Mouse (Mus musculus) megakaryocyte, adult 5-6 weeks (primary cell): ENCODE data around the gene Fbxw2. TPM values are rescaled to one million over a fixed set of nuclear protein-coding genes. Genes with fewer than 3 reads are reported as not detected.
"Not testable (repeated sequence)": the region's sequence is repeated elsewhere in the genome, so short reads cannot be mapped to it uniquely, and the experiment has no call there.

ENCODE experiments used
- ATAC-seq: 2 replicates; pipeline ENCODE4 v1.8.0; 2016; ENCODE audit warnings: mild to moderate bottlenecking, inconsistent platforms; ENCODE audit not compliant: poor library complexity, severe bottlenecking
- total RNA-seq, 2 experiments: library from RNA; stranded (forward) in 1 of 2; stranded (reverse) in 1 of 2; fragments of 153-499, 151-499 nt in 1 of 2; fragments of 221-1000, 200-1000 nt in 1 of 2; gene quantifications; 2 replicates each; pipeline versions ENCODE4 v1.2.3 to v1.2.4; 2015 to 2017

Gene Fbxw2
- total RNA-seq, 2 experiments from 2014 or later: 56.0 to 66.2 TPM

DNA sequence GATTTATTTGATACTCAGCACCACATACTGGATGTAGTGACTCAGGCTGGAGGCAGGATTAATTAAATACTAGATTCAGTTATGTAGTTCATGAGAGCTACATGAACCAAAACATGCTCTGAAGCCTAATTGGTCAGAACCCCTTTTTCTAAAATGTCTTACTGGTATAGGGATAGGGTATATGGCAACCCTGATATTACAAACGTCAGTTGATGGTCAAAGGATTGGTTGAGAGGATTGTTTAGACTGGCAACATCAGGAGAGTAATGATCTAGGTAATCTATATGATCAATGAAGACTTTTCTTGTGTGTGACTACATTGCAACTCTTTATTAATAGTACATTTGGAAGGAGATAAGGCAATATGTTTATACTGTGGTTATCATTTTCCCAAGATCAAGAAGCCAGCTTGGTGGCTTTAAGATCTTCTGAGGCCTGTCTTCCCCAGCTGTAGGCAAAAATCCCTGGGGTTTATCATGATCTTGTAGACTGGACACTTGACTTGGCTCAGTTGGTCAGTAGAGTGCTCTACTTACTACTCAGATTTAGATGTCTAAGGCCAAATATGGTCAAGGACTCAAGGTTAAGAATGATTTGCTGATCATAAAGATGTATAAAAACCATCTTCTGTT lies 48.8 kb downstream of the Fbxw2 start:
- no peak for ATAC-seq

DNA sequence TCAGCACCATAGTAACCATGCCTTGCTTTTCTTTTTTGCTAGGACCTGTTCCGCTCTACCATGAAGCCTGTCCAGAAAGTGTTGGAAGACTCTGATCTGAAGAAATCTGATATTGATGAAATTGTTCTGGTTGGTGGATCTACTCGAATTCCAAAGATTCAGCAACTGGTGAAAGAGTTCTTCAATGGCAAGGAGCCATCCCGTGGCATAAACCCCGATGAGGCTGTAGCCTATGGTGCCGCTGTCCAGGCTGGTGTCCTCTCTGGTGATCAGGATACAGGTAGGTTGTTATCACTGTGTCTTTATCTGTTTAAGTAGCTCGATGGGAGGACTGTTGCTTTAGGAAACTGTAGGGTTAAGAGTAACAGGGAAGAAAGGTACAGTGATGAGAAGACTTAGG lies 51.6 kb downstream of the Fbxw2 start:
- no peak for ATAC-seq

DNA sequence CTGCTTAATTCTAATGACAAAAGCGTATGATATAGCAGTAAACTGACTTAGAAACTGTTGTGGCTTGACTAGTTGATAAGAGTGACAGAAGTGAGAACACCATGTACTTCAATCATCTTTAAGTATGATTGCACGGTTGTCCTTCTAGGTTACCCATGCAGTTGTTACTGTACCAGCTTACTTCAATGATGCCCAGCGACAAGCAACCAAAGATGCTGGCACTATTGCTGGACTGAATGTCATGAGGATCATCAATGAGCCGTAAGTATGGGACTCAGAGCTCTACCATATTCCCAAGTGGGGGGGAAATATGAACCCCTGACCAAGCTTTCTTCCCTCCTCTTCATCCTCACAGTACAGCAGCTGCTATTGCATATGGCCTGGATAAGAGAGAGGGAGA lies 52.4 kb downstream of the Fbxw2 start:
- no peak for ATAC-seq

DNA sequence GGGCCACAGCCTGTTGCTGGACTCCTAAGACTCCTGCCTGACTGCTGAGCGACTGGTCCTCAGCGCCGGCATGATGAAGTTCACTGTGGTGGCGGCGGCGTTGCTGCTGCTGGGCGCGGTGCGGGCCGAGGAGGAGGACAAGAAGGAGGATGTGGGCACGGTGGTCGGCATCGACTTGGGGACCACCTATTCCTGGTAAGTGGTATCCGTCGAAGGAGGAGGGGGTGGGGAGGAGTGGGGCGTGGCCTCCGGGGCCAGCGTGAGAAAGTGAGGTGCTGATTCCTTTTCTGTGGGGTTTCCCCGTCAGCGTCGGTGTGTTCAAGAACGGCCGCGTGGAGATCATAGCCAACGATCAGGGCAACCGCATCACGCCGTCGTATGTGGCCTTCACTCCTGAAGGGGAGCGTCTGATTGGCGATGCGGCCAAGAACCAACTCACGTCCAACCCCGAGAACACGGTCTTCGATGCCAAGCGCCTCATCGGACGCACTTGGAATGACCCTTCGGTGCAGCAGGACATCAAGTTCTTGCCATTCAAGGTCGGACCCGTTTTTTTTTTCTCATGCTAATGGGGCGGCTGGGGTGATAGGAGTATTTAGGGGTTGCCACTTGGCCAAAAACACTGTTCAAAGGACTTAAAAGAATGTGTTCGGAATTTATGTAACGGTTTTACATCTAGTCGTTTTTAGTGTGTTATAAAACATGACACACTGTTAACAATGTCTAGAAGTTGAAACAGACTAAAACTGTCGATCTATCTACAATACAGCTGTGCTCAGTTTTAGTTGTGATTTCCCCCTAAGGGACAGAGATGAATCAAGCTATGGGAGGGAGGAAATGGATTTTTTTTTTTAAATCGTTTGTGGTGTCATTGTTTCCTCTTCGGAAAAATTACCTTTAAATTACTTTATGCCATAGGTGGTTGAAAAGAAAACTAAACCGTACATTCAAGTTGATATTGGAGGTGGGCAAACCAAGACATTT lies 53.6 kb downstream of the Fbxw2 start:
- ATAC-seq: peak; percentile 39

DNA sequence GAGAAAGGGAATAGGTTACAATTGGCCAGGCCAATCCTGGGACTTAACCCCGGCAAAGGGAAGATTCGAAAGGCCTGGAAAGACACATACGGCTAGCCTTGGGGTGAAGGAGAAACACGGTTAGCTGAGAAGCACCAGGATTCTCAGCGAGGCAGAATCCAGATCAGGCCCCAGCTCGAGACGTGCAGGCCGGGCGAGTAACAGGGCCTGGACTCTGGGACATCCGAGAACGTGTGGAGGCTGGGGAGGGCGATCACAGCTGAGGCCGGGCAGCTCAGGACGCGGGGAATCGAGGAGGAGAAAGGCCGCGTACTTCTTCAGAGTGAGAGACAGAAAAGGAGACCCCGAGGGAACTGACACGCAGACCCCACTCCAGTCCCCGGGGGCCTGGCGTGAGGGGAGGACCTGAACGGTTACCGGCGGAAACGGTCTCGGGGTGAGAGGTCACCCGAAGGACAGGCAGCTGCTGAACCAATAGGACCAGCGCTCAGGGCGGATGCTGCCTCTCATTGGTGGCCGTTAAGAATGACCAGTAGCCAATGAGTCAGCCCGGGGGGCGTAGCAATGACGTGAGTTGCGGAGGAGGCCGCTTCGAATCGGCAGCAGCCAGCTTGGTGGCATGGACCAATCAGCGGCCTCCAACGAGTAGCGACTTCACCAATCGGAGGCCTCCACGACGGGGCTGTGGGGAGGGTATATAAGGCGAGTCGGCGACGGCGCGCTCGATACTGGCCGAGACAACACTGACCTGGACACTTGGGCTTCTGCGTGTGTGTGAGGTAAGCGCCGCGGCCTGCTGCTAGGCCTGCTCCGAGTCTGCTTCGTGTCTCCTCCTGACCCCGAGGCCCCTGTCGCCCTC lies 54.5 kb downstream of the Fbxw2 start, which contains the start of gene Hspa5:
Gene Hspa5 (plus strand): TSS at position 603 of the 859 bp plus-strand sequence.
- ATAC-seq: peak; percentile 88

DNA sequence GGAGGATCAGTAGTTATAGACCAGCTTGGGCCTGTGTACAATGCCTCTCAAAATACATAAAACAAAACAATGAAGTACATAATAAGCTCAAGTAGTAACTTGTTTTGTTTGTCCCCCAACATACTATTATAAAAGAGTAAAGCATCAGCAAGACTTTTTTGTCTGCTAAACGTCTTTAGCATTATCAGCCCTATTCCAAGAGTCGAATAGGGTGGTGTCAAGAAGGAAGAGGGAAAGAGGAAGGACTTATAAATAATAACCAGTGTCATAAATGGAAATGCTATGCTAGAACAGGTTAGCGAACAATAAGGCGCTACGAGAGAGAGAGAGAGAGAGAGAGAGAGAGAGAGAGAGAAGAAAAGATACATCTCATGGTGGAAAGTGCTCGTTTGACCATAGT lies 55.2 kb downstream of the Fbxw2 start:
- no peak for ATAC-seq

DNA sequence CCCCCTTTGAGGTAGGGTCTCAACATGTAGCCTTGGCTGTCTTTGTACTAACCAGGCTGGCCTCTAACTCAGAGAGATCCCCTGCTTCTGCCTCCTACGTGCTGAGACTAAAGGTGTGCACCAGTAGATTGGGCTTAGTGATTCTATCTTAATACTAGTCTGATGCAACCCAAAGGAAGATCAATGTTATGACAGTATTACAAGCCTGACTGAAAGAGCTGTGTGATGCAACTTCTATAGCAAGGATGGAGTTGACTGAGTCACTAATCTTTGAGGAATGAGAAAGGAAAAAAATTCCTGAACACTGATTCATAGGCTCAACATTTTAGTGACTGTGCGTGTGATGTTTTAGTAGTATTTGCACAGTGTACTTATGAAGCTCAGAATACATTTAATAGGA lies 56.1 kb downstream of the Fbxw2 start:
- ATAC-seq: no peak

DNA sequence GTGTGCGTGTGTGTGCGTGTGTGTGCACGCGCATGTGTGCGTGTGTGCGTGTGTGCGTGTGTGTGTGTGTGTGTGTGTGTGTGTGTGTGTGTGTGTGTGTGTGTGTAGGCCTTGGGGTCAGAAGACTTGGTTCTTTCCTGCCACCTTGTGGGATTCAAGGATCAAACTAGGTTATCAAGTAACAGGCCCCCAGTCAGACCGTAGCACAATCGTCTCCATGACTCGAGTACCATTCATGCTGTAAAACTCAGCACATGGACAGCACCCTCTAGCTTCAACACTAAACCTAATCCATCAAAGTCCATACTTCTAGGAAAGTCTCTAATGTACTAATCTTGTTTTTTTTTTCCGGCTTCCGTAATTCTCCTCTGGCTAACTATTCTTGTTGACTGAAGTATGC lies 61.3 kb downstream of the Fbxw2 start:
- ATAC-seq: no peak

DNA sequence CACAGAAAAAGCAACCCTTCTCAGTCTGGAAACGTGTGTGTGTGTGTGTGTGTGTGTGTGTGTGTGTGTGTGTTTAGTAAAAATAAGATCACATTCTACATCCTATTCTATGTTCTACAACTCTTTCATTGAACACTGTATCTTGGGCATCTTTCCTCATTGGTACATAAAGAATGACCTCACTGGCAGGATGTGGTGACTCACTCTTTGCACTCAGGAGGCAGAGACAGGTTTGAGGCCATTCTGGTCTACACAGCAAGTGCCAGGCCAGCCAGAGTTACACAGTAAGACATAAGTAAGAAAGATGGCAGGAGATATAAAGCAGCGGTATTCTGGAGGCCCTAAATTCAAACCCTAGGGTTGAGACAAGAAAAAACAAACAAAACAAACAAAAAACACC lies 63.2 kb downstream of the Fbxw2 start:
- ATAC-seq: no peak

DNA sequence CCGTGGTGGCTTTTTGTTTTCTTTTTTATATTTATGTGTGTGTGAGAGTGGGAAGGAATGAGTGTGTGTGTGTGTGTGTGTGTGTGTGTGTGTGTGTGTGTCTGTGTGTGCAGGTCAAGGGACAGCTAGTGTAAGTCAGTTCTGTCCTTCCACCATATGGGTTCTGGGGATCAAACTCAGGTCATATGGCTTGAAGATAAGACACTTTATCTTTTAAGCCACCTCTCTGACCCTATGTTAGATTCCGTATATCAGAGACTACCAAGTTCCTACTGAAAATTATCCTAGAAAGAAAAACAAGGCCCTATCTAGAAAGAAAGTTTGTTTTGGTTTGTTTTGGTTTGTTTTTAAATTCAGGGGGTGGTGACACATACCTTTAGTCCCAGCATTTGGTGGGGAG lies 63.9 kb downstream of the Fbxw2 start:
- ATAC-seq: no peak

DNA sequence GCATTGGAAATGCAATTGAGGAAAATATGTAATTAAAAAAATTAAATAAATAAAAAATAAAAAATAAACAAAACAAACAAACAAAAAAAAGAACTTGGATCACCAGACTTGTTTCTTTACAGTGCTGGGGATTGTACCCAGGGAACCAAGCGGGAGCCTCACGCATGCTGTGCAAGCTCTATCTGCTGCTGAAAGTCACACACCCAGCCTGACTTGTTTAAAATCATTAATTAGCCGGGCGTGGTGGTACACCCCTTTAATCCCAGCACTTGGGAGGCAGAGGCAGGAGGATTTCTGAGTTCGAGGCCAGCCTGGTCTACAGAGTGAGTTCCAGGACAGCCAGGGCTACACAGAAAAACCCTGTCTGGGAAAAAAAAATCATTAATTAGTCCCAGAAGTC lies 64.8 kb downstream of the Fbxw2 start:
- not testable (repeated sequence) for ATAC-seq

DNA sequence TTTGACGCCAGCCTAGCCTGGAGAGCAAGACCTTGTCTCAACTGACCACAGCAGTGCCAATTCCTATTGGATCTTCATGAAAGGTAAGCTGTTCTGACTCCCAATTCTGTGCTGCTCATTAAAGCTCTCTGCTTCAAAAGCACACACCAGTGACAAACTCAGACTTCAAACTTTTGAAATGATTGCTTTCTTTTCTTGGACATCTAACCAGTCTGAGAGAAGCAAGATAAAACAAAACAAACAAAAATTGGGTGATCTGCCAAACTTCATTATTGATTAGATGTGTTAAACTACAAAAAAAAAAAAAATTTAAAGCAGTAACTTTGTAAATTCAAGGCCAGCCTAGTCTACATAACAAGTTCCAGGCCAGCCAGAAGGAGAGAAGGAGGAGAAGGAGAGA lies 68.8 kb downstream of the Fbxw2 start:
- ATAC-seq: no peak

DNA sequence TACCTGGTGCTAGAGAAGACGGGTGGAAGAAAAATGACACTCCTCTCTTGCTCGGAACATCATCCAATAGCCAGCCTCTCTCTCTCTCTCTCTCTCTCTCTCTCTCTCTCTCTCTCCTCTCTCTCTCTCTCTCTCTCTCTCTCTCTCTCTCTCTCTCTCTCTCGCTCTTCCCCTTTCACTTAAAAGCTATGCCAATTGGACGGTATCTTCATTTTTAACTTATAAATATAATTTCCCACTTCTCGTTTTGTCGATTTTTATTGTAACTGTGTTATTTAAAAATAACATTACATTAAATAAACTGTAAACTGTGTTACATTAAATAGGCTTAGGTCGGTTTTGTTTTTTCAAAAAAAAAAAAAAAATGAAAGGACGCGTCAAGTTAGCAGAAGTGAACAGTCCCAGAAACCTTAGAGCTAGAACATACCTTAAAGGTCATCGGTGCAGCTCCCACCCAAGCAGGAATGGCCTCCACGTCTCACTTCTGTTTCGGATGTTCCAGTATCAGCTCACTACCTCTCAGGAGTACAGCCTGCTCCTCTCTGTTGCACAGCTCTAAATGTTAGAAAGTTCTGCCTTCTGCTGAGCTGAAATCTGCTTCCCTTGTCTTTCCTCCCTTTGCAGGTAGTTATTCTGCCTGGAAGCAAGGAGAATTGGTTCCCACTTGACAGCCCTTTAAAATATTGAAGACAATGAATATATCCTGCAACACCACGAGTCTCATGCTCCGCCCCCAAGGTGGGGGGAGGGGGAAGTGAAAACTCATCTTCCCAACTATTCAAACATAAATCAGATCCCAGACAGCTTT lies 71.4 kb downstream of the Fbxw2 start, which contains the start of gene Gapvd1:
Gene Gapvd1 (minus strand): TSS at position 682 of the 808 bp plus-strand sequence.
- ATAC-seq: peak; percentile 28; the same call in 1 of the 2 replicates

Other genes starting within 250 kb of the Fbxw2 start
- 35.0 and 39.1 TPM in 2 replicates for gene Gapvd1, start 71.1 kb downstream of the Fbxw2 start, total RNA-seq (2015)
- 58.9 and 59.3 TPM in 2 replicates for gene Gapvd1, start 71.1 kb downstream of the Fbxw2 start, total RNA-seq (2017)
- 189 and 204 TPM in 2 replicates for gene Hspa5, start 54.3 kb downstream of the Fbxw2 start, total RNA-seq (2015)
- 538 and 554 TPM in 2 replicates for gene Hspa5, start 54.3 kb downstream of the Fbxw2 start, total RNA-seq (2017)
- 6.7 and 11.4 TPM in 2 replicates for gene Rabepk, start 26.4 kb downstream of the Fbxw2 start, total RNA-seq (2015)
- gene Rabepk, start 26.4 kb downstream of the Fbxw2 start, total RNA-seq (2017): 18.5 and 22.8 TPM in 2 replicates
- gene Gm34653, start 6.7 kb upstream of the Fbxw2 start, total RNA-seq (2015): not detected in 2 replicates
- gene Gm34653, start 6.7 kb upstream of the Fbxw2 start, total RNA-seq (2017): not detected in 2 replicates
- gene Cutal, start 48.1 kb upstream of the Fbxw2 start, total RNA-seq (2015): not detected in 2 replicates
- gene Cutal, start 48.1 kb upstream of the Fbxw2 start, total RNA-seq (2017): not detected in 2 replicates
- gene Psmd5, start 48.7 kb upstream of the Fbxw2 start, total RNA-seq (2015): 40.2 and 51.6 TPM in 2 replicates
- gene Psmd5, start 48.7 kb upstream of the Fbxw2 start, total RNA-seq (2017): 17.1 and 17.8 TPM in 2 replicates
- gene Phf19, start 87.7 kb upstream of the Fbxw2 start, total RNA-seq (2015): 7.2 and 9.8 TPM in 2 replicates
- 6.4 and 14.0 TPM in 2 replicates for gene Phf19, start 87.7 kb upstream of the Fbxw2 start, total RNA-seq (2017)
- gene Traf1, start 135.5 kb upstream of the Fbxw2 start, total RNA-seq (2015): 1.5 and 3.1 TPM in 2 replicates
- 2.5 and 3.2 TPM in 2 replicates for gene Traf1, start 135.5 kb upstream of the Fbxw2 start, total RNA-seq (2017)
- 2.1 TPM in 1 of 2 replicates, not detected in the other for gene Hc, start 235.1 kb upstream of the Fbxw2 start, total RNA-seq (2015)
- not detected in 2 replicates for gene Hc, start 235.1 kb upstream of the Fbxw2 start, total RNA-seq (2017)